11 mouse cellular contexts compared by ENCODE assay signal in genomic region chr19:55456325-55457091, GRCm38 (mm10).
DNase-seq lines count a peak whose midpoint lies in the region; ATAC-seq lines count a peak whose summit lies in the region.
"Had no signal": no experiment of that assay in that cellular context is flagged by ENCODE, and none has a peak within 500 bp of the region (broad histone marks: within the 10 kb centered on the region; RNA-seq: fewer than 3 reads in every experiment).

No protein-coding gene starts in this region.

- no peak overlapping the region for H3K4me3 ChIP-seq in heart, embryonic 14.5 days (ENCODE audit: control insufficient read depth in 1 of 2, insufficient read depth in 1 of 2, low read depth in 1 of 2, low read length in 2 of 2)
- H3K4me3 ChIP-seq in lung, embryonic 16.5 days (ENCODE audit: low read length) = no peak overlapping the region
- no peak overlapping the region for H3K4me3 ChIP-seq in forebrain, embryonic 15.5 days
- no peak overlapping the region for H3K4me3 ChIP-seq in stomach, embryonic 14.5 days (ENCODE audit: low read depth, low read length)
- H3K4me3 ChIP-seq: liver, embryonic 15.5 days had no signal

- no peaks in the 10 kb centered on the region for H3K9me3 ChIP-seq in heart, embryonic 14.5 days (ENCODE audit: control insufficient read depth, low read length)
- no peaks in the 10 kb centered on the region for H3K9me3 ChIP-seq in lung, embryonic 16.5 days (ENCODE audit: control insufficient read depth, low read length)
- no peaks in the 10 kb centered on the region for H3K9me3 ChIP-seq in forebrain, embryonic 15.5 days
- H3K9me3 ChIP-seq in stomach, embryonic 14.5 days (ENCODE audit: control insufficient read depth, low read depth, low read length) = no peaks in the 10 kb centered on the region
- H3K9me3 ChIP-seq: liver, embryonic 15.5 days had no signal

- no peak overlapping the region for H3K27ac ChIP-seq in heart, embryonic 14.5 days (replicated peaks in 1 of 2; ENCODE audit: control insufficient read depth in 1 of 2, insufficient read depth in 1 of 2, low read depth in 2 of 2, low read length in 2 of 2)
- no peak overlapping the region for H3K27ac ChIP-seq in lung, embryonic 16.5 days (ENCODE audit: low read length)
- no peak overlapping the region for H3K27ac ChIP-seq in forebrain, embryonic 15.5 days (replicated peaks)
- H3K27ac ChIP-seq in stomach, embryonic 14.5 days (ENCODE audit: low read length) = no peak overlapping the region; the same call in 1 of the 2 replicates
- H3K27ac ChIP-seq: liver, embryonic 15.5 days had no signal

- peaks cover 4 to 5% of the 10 kb centered on the region in 2 experiments; a peak in 1 of 4 replicates for H3K4me1 ChIP-seq in heart, embryonic 14.5 days (ENCODE audit: control insufficient read depth in 2 of 2, insufficient read depth in 2 of 2, low read length in 2 of 2)
- no peaks in the 10 kb centered on the region for H3K4me1 ChIP-seq in lung, embryonic 16.5 days (replicated peaks; ENCODE audit: control insufficient read depth, insufficient read depth, low read length)
- peaks cover 15% of the 10 kb centered on the region for H3K4me1 ChIP-seq in forebrain, embryonic 15.5 days
- peaks cover 9% of the 10 kb centered on the region; the same call in 1 of the 2 replicates for H3K4me1 ChIP-seq in stomach, embryonic 14.5 days (ENCODE audit: control insufficient read depth, insufficient read depth, low read length)

- peak overlapping the region; percentile 41; the same call in 1 of the 2 replicates for H3K4me2 ChIP-seq in heart, embryonic 14.5 days (ENCODE audit: low read length)
- H3K4me2 ChIP-seq in lung, embryonic 16.5 days (ENCODE audit: low read depth, low read length) = no peak overlapping the region
- peak overlapping the region; percentile 8; the same call in 1 of the 2 replicates for H3K4me2 ChIP-seq in forebrain, embryonic 15.5 days (replicated peaks)
- H3K4me2 ChIP-seq in stomach, embryonic 14.5 days (replicated peaks; ENCODE audit: low read depth, low read length) = peak overlapping the region; percentile 29
- H3K4me2 ChIP-seq: liver, embryonic 15.5 days had no signal

- no peak overlapping the region for H3K9ac ChIP-seq in heart, embryonic 14.5 days (ENCODE audit: low read length)
- H3K9ac ChIP-seq in lung, embryonic 16.5 days (ENCODE audit: low read length) = no peak overlapping the region
- no peak overlapping the region for H3K9ac ChIP-seq in forebrain, embryonic 15.5 days (replicated peaks)
- H3K9ac ChIP-seq in stomach, embryonic 14.5 days (replicated peaks; ENCODE audit: low read depth, low read length) = no peak overlapping the region
- H3K9ac ChIP-seq: liver, embryonic 15.5 days had no signal

- H3K27me3 ChIP-seq in heart, embryonic 14.5 days (ENCODE audit: control insufficient read depth, insufficient read depth, low read length) = no peaks in the 10 kb centered on the region
- no peaks in the 10 kb centered on the region for H3K27me3 ChIP-seq in lung, embryonic 16.5 days (ENCODE audit: control insufficient read depth, insufficient read depth, low read depth, low read length)
- H3K27me3 ChIP-seq in forebrain, embryonic 15.5 days = no peaks in the 10 kb centered on the region
- H3K27me3 ChIP-seq in stomach, embryonic 14.5 days (ENCODE audit: control insufficient read depth, insufficient read depth, low read length) = no peaks in the 10 kb centered on the region
- H3K27me3 ChIP-seq: liver, embryonic 15.5 days had no signal

- intact Hi-C loops in heart, postnatal 25 days (cut with DNase I) = no loop called here

- no peaks in the 10 kb centered on the region for H3K36me3 ChIP-seq in heart, embryonic 14.5 days (ENCODE audit: control insufficient read depth, insufficient read depth, low read length)
- no peaks in the 10 kb centered on the region for H3K36me3 ChIP-seq in lung, embryonic 16.5 days (ENCODE audit: control insufficient read depth, insufficient read depth, low read length)
- H3K36me3 ChIP-seq in forebrain, embryonic 15.5 days = no peaks in the 10 kb centered on the region
- no peaks in the 10 kb centered on the region for H3K36me3 ChIP-seq in stomach, embryonic 14.5 days (ENCODE audit: control insufficient read depth, insufficient read depth, low read length)
- H3K36me3 ChIP-seq: liver, embryonic 15.5 days had no signal

- DNase-seq in heart, postnatal 25 days (ENCODE audit: low spot score) = no peak
- DNase-seq in lung, postnatal 25 days (ENCODE audit: low spot score) = no peak
- no peak for DNase-seq in layer of hippocampus, postnatal 25 days (ENCODE audit: extremely low spot score in 1 of 2, low spot score in 1 of 2)
- DNase-seq in ovary, postnatal 10 days (ENCODE audit: low spot score) = no peak
- DNase-seq: cerebellum, postnatal 14 days; heart, postnatal 36 days had no signal

- WGBS in heart, embryonic 14.5 days = 35% methylated on average over 21 of the region's 21 CpGs
- whole genome bisulfite sequencing in lung, embryonic 16.5 days = 47% methylated on average over 21 of the region's 21 CpGs
- 22% methylated on average over 21 of the region's 21 CpGs for WGBS in forebrain, embryonic 15.5 days
- WGBS in stomach, embryonic 14.5 days = 23% methylated on average over 21 of the region's 21 CpGs

- no peak for ATAC-seq in heart, embryonic 14.5 days (ENCODE audit: insufficient number of reproducible peaks, insufficient read depth, low FRiP score, low read depth)
- ATAC-seq in lung, embryonic 16.5 days (ENCODE audit: low read depth) = peak; percentile 54; the same call in 1 of the 2 replicates
- no peak for ATAC-seq in forebrain, embryonic 15.5 days (replicated peaks)
- ATAC-seq in stomach, embryonic 14.5 days (ENCODE audit: insufficient number of reproducible peaks, insufficient read depth, low FRiP score, low read depth) = no peak
